Mouse (Mus musculus): ENCODE data around the gene Tgfbi. TPM values are rescaled to one million over a fixed set of nuclear protein-coding genes. Genes with fewer than 3 reads are reported as not detected.
A peak's percentile ranks its signal among the peaks of the same experiment; 100 is the strongest.

The Tgfbi gene
- polyA plus RNA-seq, 1 experiment from 2014 or later: 60.1 TPM

- peak overlapping the region; percentile 85 for H3K27ac ChIP-seq (replicated peaks; ENCODE audit: low read depth, low read length)
- no peaks in the 10 kb centered on the region for H3K27me3 ChIP-seq (replicated peaks; ENCODE audit: control insufficient read depth, insufficient read depth, low read length)
- 19% methylated on average over 11 of the region's 11 CpGs for WGBS
- H3K4me3 ChIP-seq (ENCODE audit: low read depth, low read length): no peak overlapping the region
- H3K36me3 ChIP-seq (ENCODE audit: control insufficient read depth, insufficient read depth, low read length): no peaks in the 10 kb centered on the region
- DNase-seq (ENCODE audit: low spot score) (peak; percentile 72), ATAC-seq (ENCODE audit: low read depth) (peak; percentile 75)
- no peak overlapping the region for H3K9ac ChIP-seq (ENCODE audit: low read depth, low read length)
- H3K4me2 ChIP-seq (ENCODE audit: low read depth, low read length): no peak overlapping the region
- no peaks in the 10 kb centered on the region for H3K9me3 ChIP-seq (ENCODE audit: control insufficient read depth, low read length)
- H3K4me1 ChIP-seq (ENCODE audit: control insufficient read depth, insufficient read depth, low read length): peaks cover 41% of the 10 kb centered on the region
Observed at GRCm38 (mm10) chr13:56601199-56601598, 8.1 kb upstream of the Tgfbi start.

- 84% methylated on average over 9 of the region's 9 CpGs for WGBS
- Histone ChIP-seq H3K27ac (replicated peaks; ENCODE audit: low read depth, low read length) (peak overlapping the region; percentile 83; the same call in 1 of the 2 replicates), H3K27me3 (replicated peaks; ENCODE audit: control insufficient read depth, insufficient read depth, low read length) (no peaks in the 10 kb centered on the region), H3K36me3 (ENCODE audit: control insufficient read depth, insufficient read depth, low read length) (no peaks in the 10 kb centered on the region), H3K9ac (ENCODE audit: low read depth, low read length) (no peak overlapping the region), H3K9me3 (ENCODE audit: control insufficient read depth, low read length) (no peaks in the 10 kb centered on the region), H3K4me2 (ENCODE audit: low read depth, low read length) (no peak overlapping the region), H3K4me1 (ENCODE audit: control insufficient read depth, insufficient read depth, low read length) (peaks cover 53% of the 10 kb centered on the region), H3K4me3 (ENCODE audit: low read depth, low read length) (no peak overlapping the region)
- DNase-seq (ENCODE audit: low spot score) (no peak), ATAC-seq (ENCODE audit: low read depth) (no peak)
Observed at GRCm38 (mm10) chr13:56605503-56605902, 3.8 kb upstream of the Tgfbi start.

GRCm38 (mm10) chr13:56606724-56607123, 2.6 kb upstream of the Tgfbi start:
- Histone ChIP-seq H3K4me1 (ENCODE audit: control insufficient read depth, insufficient read depth, low read length) (peaks cover 48% of the 10 kb centered on the region), H3K9ac (ENCODE audit: low read depth, low read length) (no peak overlapping the region), H3K36me3 (ENCODE audit: control insufficient read depth, insufficient read depth, low read length) (no peaks in the 10 kb centered on the region), H3K27ac (replicated peaks; ENCODE audit: low read depth, low read length) (peak overlapping the region; percentile 83), H3K4me3 (ENCODE audit: low read depth, low read length) (no peak overlapping the region), H3K27me3 (replicated peaks; ENCODE audit: control insufficient read depth, insufficient read depth, low read length) (no peaks in the 10 kb centered on the region), H3K9me3 (ENCODE audit: control insufficient read depth, low read length) (no peaks in the 10 kb centered on the region), H3K4me2 (ENCODE audit: low read depth, low read length) (peak overlapping the region; percentile 12; the same call in 1 of the 2 replicates)
- DNase-seq (ENCODE audit: low spot score) (no peak), ATAC-seq (ENCODE audit: low read depth) (no peak)
- WGBS: 53% methylated on average over 11 of the region's 11 CpGs

GRCm38 (mm10) chr13:56607225-56607624, 2.1 kb upstream of the Tgfbi start:
- ATAC-seq (ENCODE audit: low read depth) (peak; percentile 56; the same call in 1 of the 2 replicates), DNase-seq (ENCODE audit: low spot score) (peak; percentile 79)
- Histone ChIP-seq H3K9me3 (ENCODE audit: control insufficient read depth, low read length) (no peaks in the 10 kb centered on the region), H3K4me2 (ENCODE audit: low read depth, low read length) (peak overlapping the region; percentile 12; the same call in 1 of the 2 replicates), H3K4me1 (ENCODE audit: control insufficient read depth, insufficient read depth, low read length) (peaks cover 49% of the 10 kb centered on the region), H3K4me3 (ENCODE audit: low read depth, low read length) (no peak overlapping the region), H3K27ac (replicated peaks; ENCODE audit: low read depth, low read length) (peak overlapping the region; percentile 83), H3K9ac (ENCODE audit: low read depth, low read length) (no peak overlapping the region), H3K27me3 (replicated peaks; ENCODE audit: control insufficient read depth, insufficient read depth, low read length) (no peaks in the 10 kb centered on the region), H3K36me3 (ENCODE audit: control insufficient read depth, insufficient read depth, low read length) (no peaks in the 10 kb centered on the region)
- WGBS: 20% methylated on average over 7 of the region's 7 CpGs

- Histone ChIP-seq H3K36me3 (ENCODE audit: control insufficient read depth, insufficient read depth, low read length) (no peaks in the 10 kb centered on the region), H3K27me3 (replicated peaks; ENCODE audit: control insufficient read depth, insufficient read depth, low read length) (no peaks in the 10 kb centered on the region), H3K4me1 (ENCODE audit: control insufficient read depth, insufficient read depth, low read length) (peaks cover 54% of the 10 kb centered on the region), H3K27ac (replicated peaks; ENCODE audit: low read depth, low read length) (peak overlapping the region; percentile 83; the same call in 1 of the 2 replicates), H3K4me3 (ENCODE audit: low read depth, low read length) (no peak overlapping the region), H3K9ac (ENCODE audit: low read depth, low read length) (no peak overlapping the region), H3K9me3 (ENCODE audit: control insufficient read depth, low read length) (no peaks in the 10 kb centered on the region), H3K4me2 (ENCODE audit: low read depth, low read length) (no peak overlapping the region)
- no peak for DNase-seq (ENCODE audit: low spot score)
- no peak for ATAC-seq (ENCODE audit: low read depth)
- 67% methylated on average over 4 of the region's 4 CpGs for WGBS
Observed at GRCm38 (mm10) chr13:56607846-56608245, 1.5 kb upstream of the Tgfbi start.

GRCm38 (mm10) chr13:56611129-56611528, 1.8 kb downstream of the Tgfbi start:
- Histone ChIP-seq H3K27ac (replicated peaks; ENCODE audit: low read depth, low read length) (no peak overlapping the region), H3K4me1 (ENCODE audit: control insufficient read depth, insufficient read depth, low read length) (peaks cover 69% of the 10 kb centered on the region), H3K9ac (ENCODE audit: low read depth, low read length) (0 out of 2 replicates have a peak overlapping the region, but pooled peaks have one; percentile 76), H3K36me3 (ENCODE audit: control insufficient read depth, insufficient read depth, low read length) (0 out of 2 replicates have a peak, but pooled peaks cover 4% of the 10 kb centered on the region), H3K4me3 (ENCODE audit: low read depth, low read length) (no peak overlapping the region; the same call in 1 of the 2 replicates), H3K4me2 (ENCODE audit: low read depth, low read length) (peak overlapping the region; percentile 98), H3K27me3 (replicated peaks; ENCODE audit: control insufficient read depth, insufficient read depth, low read length) (no peaks in the 10 kb centered on the region), H3K9me3 (ENCODE audit: control insufficient read depth, low read length) (no peaks in the 10 kb centered on the region)
- WGBS: 56% methylated on average over 4 of the region's 4 CpGs
- ATAC-seq (ENCODE audit: low read depth): no peak
- no peak for DNase-seq (ENCODE audit: low spot score)

GRCm38 (mm10) chr13:56611741-56612140, 2.4 kb downstream of the Tgfbi start:
- Histone ChIP-seq H3K9ac (ENCODE audit: low read depth, low read length) (no peak overlapping the region), H3K4me1 (ENCODE audit: control insufficient read depth, insufficient read depth, low read length) (peaks cover 66% of the 10 kb centered on the region), H3K27me3 (replicated peaks; ENCODE audit: control insufficient read depth, insufficient read depth, low read length) (no peaks in the 10 kb centered on the region), H3K27ac (replicated peaks; ENCODE audit: low read depth, low read length) (peak overlapping the region; percentile 53), H3K9me3 (ENCODE audit: control insufficient read depth, low read length) (no peaks in the 10 kb centered on the region), H3K4me3 (ENCODE audit: low read depth, low read length) (no peak overlapping the region), H3K36me3 (ENCODE audit: control insufficient read depth, insufficient read depth, low read length) (0 out of 2 replicates have a peak, but pooled peaks cover 4% of the 10 kb centered on the region), H3K4me2 (ENCODE audit: low read depth, low read length) (peak overlapping the region; percentile 98)
- DNase-seq (ENCODE audit: low spot score): no peak
- no peak for ATAC-seq (ENCODE audit: low read depth)
- WGBS: 41% methylated on average over 3 of the region's 3 CpGs

- Histone ChIP-seq H3K9ac (ENCODE audit: low read depth, low read length) (peak overlapping the region; percentile 36; the same call in 1 of the 2 replicates), H3K27me3 (replicated peaks; ENCODE audit: control insufficient read depth, insufficient read depth, low read length) (no peaks in the 10 kb centered on the region), H3K27ac (replicated peaks; ENCODE audit: low read depth, low read length) (peak overlapping the region; percentile 53), H3K9me3 (ENCODE audit: control insufficient read depth, low read length) (no peaks in the 10 kb centered on the region), H3K4me2 (ENCODE audit: low read depth, low read length) (peak overlapping the region; percentile 98), H3K4me1 (ENCODE audit: control insufficient read depth, insufficient read depth, low read length) (peaks cover 60% of the 10 kb centered on the region), H3K36me3 (ENCODE audit: control insufficient read depth, insufficient read depth, low read length) (0 out of 2 replicates have a peak, but pooled peaks cover 4% of the 10 kb centered on the region), H3K4me3 (ENCODE audit: low read depth, low read length) (no peak overlapping the region)
- peak; percentile 33; the same call in 1 of the 2 replicates for ATAC-seq (ENCODE audit: low read depth)
- DNase-seq (ENCODE audit: low spot score): peak; percentile 83
- WGBS: 3% methylated on average over 10 of the region's 10 CpGs
Observed at GRCm38 (mm10) chr13:56612331-56612730, 3.0 kb downstream of the Tgfbi start.

All from embryonic facial prominence, embryonic 14.5 days (tissue).